Mouse (Mus musculus) embryonic stem cell, embryonic (primary cell): ENCODE data around the gene Agbl3.

ENCODE experiments used
- CTCF ChIA-PET, 4 experiments: fragments of 300-600 bp in 2 of 4; fragments of 350-600 bp in 2 of 4; sonication (Branson Sonifier 250); formaldehyde crosslinking; loops; one replicate each; lab custom pipeline; 2022; ENCODE audit warnings: inconsistent platforms in 2 of 4; lab: Charles Lee
- POLR2A ChIA-PET, 4 experiments: fragments of 300-600 bp in 2 of 4; fragments of 350-600 bp in 2 of 4; sonication (Branson Sonifier 250); formaldehyde crosslinking; loops; one replicate each; lab custom pipeline; 2022; ENCODE audit warnings: antibody characterized with exemption in 4 of 4, inconsistent platforms in 1 of 4; lab: Charles Lee

Gene Agbl3

GRCm38 (mm10) chr6:34780231-34780942 is at the start of gene Agbl3:
Agbl3 (plus strand) TSS chr6:34780432.
- ChIA-PET POLR2A (interaction anchor here (0.6 to 1.5 kb wide), 31 partner anchors 14 to 603 kb away, joined by 3 to 10 read pairs (median 3); partner anchors contain the start of genes Bpgm (in 3 of the 4), Cyren (in 2 of the 4), Tmem140 (in 2 of the 4) and Wdr91 (in 2 of the 4)), CTCF (interaction anchor here in 3 of 4 experiments (0.6 to 1.7 kb wide), 10 partner anchors 14 to 232 kb away, joined by 3 to 8 read pairs (median 3); partner anchors contain the start of gene Cyren (in 1 of the 3))

GRCm38 (mm10) chr6:34731007-34731406 is 49.2 kb upstream of the Agbl3 start:
- POLR2A ChIA-PET, result interaction anchor here in 1 of 4 experiments (0.7 kb wide), 1 partner anchor 1483 kb away, joined by 3 read pairs; no protein-coding TSS in a partner anchor

GRCm38 (mm10) chr6:34731529-34731928 is 48.7 kb upstream of the Agbl3 start:
- CTCF ChIA-PET, result no interaction called here
- POLR2A ChIA-PET, result no interaction called here

More at GRCm38 (mm10) chr6:34731007-34731406, 49.2 kb upstream of the Agbl3 start:
- CTCF ChIA-PET, result no interaction called here

GRCm38 (mm10) chr6:34734940-34735695 is 45.1 kb upstream of the Agbl3 start:
- CTCF ChIA-PET, result interaction anchor here in 1 of 4 experiments (0.6 kb wide), 1 partner anchor 13 kb away, joined by 5 read pairs; no protein-coding TSS in a partner anchor
- POLR2A ChIA-PET, result interaction anchor here in 2 of 4 experiments (0.6 to 2.1 kb wide), 3 partner anchors 11 to 17 kb away, joined by 3 to 7 read pairs (median 3); no protein-coding TSS in a partner anchor

- POLR2A ChIA-PET, result interaction anchor here in 2 of 4 experiments (0.6 to 2.1 kb wide), 2 partner anchors 8 to 18 kb away, joined by 3 to 7 read pairs; no protein-coding TSS in a partner anchor
- CTCF ChIA-PET, result no interaction called here
Measured at GRCm38 (mm10) chr6:34736934-34737333, 43.3 kb upstream of the Agbl3 start.

- POLR2A ChIA-PET, result no interaction called here
- CTCF ChIA-PET, result interaction anchor here in 1 of 4 experiments (1.0 kb wide), 1 partner anchor 10 kb away, joined by 3 read pairs; no protein-coding TSS in a partner anchor
Measured at GRCm38 (mm10) chr6:34743946-34744345, 36.3 kb upstream of the Agbl3 start.

- ChIA-PET CTCF (interaction anchor here in 3 of 4 experiments (0.6 to 0.7 kb wide), 3 partner anchors 13 to 258 kb away, joined by 3 to 5 read pairs (median 4); no protein-coding TSS in a partner anchor), POLR2A (no interaction called here)
Measured at GRCm38 (mm10) chr6:34747846-34748245, 32.4 kb upstream of the Agbl3 start.

- CTCF ChIA-PET, result no interaction called here
- POLR2A ChIA-PET, result no interaction called here
Measured at GRCm38 (mm10) chr6:34748566-34748965, 31.7 kb upstream of the Agbl3 start.

GRCm38 (mm10) chr6:34749526-34749925 is 30.7 kb upstream of the Agbl3 start:
- POLR2A ChIA-PET, result interaction anchor here in 1 of 4 experiments (0.6 kb wide), 1 partner anchor 26 kb away, joined by 3 read pairs; no protein-coding TSS in a partner anchor
- CTCF ChIA-PET, result interaction anchor here in 1 of 4 experiments (1.5 kb wide), 1 partner anchor 10 kb away, joined by 5 read pairs; no protein-coding TSS in a partner anchor

- CTCF ChIA-PET, result interaction anchor here in 3 of 4 experiments (0.7 to 1.5 kb wide), 4 partner anchors 9 to 458 kb away, joined by 3 to 5 read pairs (median 4); no protein-coding TSS in a partner anchor
- POLR2A ChIA-PET, result interaction anchor here in 1 of 4 experiments (0.7 kb wide), 1 partner anchor 221 kb away, joined by 3 read pairs; no protein-coding TSS in a partner anchor
Measured at GRCm38 (mm10) chr6:34750487-34751120, 29.6 kb upstream of the Agbl3 start.

GRCm38 (mm10) chr6:34751625-34752024 is 28.6 kb upstream of the Agbl3 start:
- POLR2A ChIA-PET, result no interaction called here
- CTCF ChIA-PET, result no interaction called here

GRCm38 (mm10) chr6:34754448-34754847 is 25.8 kb upstream of the Agbl3 start:
- CTCF ChIA-PET, result interaction anchor here (0.5 to 1.8 kb wide), 12 partner anchors 10 to 462 kb away, joined by 3 to 10 read pairs (median 4); partner anchors contain the start of gene Bpgm (in 1 of the 4)
- POLR2A ChIA-PET, result interaction anchor here in 3 of 4 experiments (0.6 to 1.9 kb wide), 5 partner anchors 37 to 279 kb away, joined by 3 read pairs; partner anchors contain the start of gene Bpgm (in 2 of the 3)

- ChIA-PET CTCF (interaction anchor here in 3 of 4 experiments (0.5 to 2.0 kb wide), 7 partner anchors 18 to 739 kb away, joined by 3 to 8 read pairs (median 3); partner anchors contain the start of gene Agbl3 (in 1 of the 3)), POLR2A (interaction anchor here in 2 of 4 experiments (0.5 to 1.7 kb wide), 2 partner anchors 41 to 361 kb away, joined by 3 to 5 read pairs; no protein-coding TSS in a partner anchor)
Measured at GRCm38 (mm10) chr6:34758340-34758739, 21.9 kb upstream of the Agbl3 start.

GRCm38 (mm10) chr6:34760023-34760422 is 20.2 kb upstream of the Agbl3 start:
- ChIA-PET CTCF (interaction anchor here (0.6 to 2.1 kb wide), 43 partner anchors 9 to 566 kb away, joined by 3 to 9 read pairs (median 3); partner anchors contain the start of genes Agbl3 (in 2 of the 4) and Bpgm (in 2 of the 4)), POLR2A (interaction anchor here in 3 of 4 experiments (0.7 to 0.8 kb wide), 3 partner anchors 20 to 245 kb away, joined by 3 to 4 read pairs (median 3); partner anchors contain the start of gene Agbl3 (in 1 of the 3))

GRCm38 (mm10) chr6:34765721-34766120 is 14.5 kb upstream of the Agbl3 start:
- ChIA-PET POLR2A (no interaction called here), CTCF (no interaction called here)

- ChIA-PET CTCF (interaction anchor here in 1 of 4 experiments (1.7 kb wide), 1 partner anchor 10 kb away, joined by 3 read pairs; no protein-coding TSS in a partner anchor), POLR2A (no interaction called here)
Measured at GRCm38 (mm10) chr6:34769984-34770383, 10.2 kb upstream of the Agbl3 start.

- ChIA-PET POLR2A (no interaction called here), CTCF (no interaction called here)
Measured at GRCm38 (mm10) chr6:34770491-34770890, 9.7 kb upstream of the Agbl3 start.
